Mouse (Mus musculus): ENCODE data around the gene Cdh12.
"Not testable (repeated sequence)": the region's sequence is repeated elsewhere in the genome, so short reads cannot be mapped to it uniquely, and the experiment has no call there.

Cdh12 gene

GRCm38 (mm10) chr15:21110874-21111603 lies 662.0 kb downstream of the Cdh12 start:
- peak in 1 of 2 experiments; percentile 5 for DNase-seq

GRCm38 (mm10) chr15:21114775-21115174 lies 665.7 kb downstream of the Cdh12 start:
- DNase-seq = not testable (repeated sequence)

DNA sequence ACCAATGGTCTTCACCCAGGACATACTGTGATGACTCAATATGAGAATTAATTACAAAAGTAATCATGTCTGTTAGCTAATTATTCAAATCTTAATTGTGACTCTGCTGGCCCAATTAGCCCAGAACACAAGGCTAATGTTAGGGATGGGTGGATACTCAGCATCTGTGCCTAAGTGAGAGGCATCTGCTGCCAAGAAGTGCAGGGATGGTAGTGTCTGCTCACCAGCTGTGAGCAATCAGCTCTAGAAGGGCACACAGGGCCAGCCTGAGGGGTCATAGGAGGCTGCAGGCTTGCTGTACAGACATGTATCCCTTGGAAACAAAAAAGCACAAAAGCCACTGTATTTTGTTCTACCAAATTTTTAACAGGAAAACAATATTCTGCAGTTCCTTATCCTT lies 681.6 kb downstream of the Cdh12 start:
- no peak for DNase-seq

GRCm38 (mm10) chr15:21132999-21133398 lies 683.9 kb downstream of the Cdh12 start:
- no peak for DNase-seq

- no peak for DNase-seq
Observed at GRCm38 (mm10) chr15:21146896-21147295, 697.8 kb downstream of the Cdh12 start.

- DNase-seq = no peak
Observed at GRCm38 (mm10) chr15:21153602-21154001, 704.5 kb downstream of the Cdh12 start.

DNA sequence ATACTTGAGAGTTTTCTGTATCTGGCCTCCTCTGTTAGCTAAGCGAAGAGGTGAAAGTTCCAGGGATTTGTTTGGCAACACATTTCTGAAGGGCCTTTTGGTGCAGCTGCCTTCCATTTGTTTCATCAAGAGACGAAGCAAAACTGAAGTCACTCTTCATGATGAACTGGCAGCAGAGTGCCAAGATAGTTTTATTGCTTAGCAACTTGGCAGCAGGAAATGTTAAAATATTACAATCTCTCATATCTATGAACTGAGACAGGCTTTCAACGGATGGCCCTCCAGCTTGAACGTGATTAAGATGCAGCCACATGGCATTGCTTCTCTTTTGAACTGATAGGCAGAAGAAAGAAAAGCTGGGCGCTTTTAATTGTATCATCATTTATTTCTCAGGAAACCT lies 730.7 kb downstream of the Cdh12 start:
- no peak for DNase-seq

DNA sequence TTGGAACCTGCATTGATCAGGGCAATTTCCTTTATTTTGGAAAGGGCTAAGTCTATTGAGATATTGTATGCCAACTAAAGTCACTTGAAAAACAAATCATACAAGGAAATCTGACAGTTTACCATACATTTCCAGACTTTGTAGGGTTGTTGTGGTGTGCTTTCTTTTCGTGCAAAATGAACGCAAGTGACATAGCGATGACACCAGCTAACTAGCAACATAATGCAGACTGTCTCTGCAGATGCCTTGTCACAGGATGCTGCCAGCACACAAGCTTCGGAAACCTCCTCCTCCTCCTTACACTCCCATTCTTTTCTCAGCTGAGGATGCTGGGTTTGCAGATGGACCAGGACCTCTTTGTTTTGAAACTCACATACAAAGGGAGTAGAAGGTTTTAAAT lies 731.1 kb downstream of the Cdh12 start:
- DNase-seq = no peak

- no peak for DNase-seq
Observed at GRCm38 (mm10) chr15:21185799-21186198, 736.7 kb downstream of the Cdh12 start.

GRCm38 (mm10) chr15:21210089-21210488 lies 761.0 kb downstream of the Cdh12 start:
- DNase-seq = not testable (repeated sequence)

DNA sequence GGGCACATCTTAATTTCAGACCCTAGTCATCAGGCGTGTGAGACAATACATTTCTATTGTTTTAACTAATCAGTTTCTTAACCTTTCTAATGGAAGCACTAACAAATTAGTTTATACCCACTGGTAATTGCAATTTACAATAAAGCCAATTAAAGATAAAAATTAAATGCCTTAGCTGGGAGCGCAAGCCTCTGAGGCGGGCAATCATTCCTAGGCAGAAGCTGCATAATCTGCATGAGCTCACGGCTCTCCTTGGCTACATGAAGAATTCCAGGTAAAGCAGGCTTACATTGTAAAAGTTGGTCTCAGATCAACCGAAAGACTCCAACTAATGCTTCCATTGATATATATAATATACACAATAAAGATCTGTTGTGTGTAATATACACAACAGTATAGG lies 773.9 kb downstream of the Cdh12 start:
- DNase-seq = no peak

GRCm38 (mm10) chr15:21261318-21261717 lies 812.3 kb downstream of the Cdh12 start:
- no peak for DNase-seq

GRCm38 (mm10) chr15:21269856-21270255 lies 820.8 kb downstream of the Cdh12 start:
- no peak for DNase-seq

GRCm38 (mm10) chr15:21297051-21297450 lies 848.0 kb downstream of the Cdh12 start:
- DNase-seq = no peak

- DNase-seq = no peak
Observed at GRCm38 (mm10) chr15:21315457-21315856, 866.4 kb downstream of the Cdh12 start.

GRCm38 (mm10) chr15:21343853-21344252 lies 894.8 kb downstream of the Cdh12 start:
- DNase-seq = no peak

GRCm38 (mm10) chr15:21344323-21344722 lies 895.3 kb downstream of the Cdh12 start:
- no peak for DNase-seq

DNA sequence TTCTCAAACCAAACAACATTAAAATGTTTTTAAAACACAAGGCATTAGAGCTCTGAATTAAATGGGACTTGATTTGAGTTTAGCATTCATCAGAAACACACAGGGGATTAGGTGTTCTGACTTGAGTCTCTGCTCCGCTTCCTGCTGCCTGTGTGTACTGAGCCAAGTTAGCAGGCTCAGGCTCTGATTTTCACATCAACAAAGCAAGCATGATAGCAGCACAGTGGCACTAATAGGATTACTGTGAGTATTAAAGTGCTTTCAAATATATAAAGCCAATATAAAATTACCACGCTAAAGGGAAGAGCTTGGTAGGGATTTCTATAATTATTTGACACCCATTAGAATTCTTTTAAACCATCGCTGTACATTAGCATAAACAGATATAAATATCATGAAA lies 895.7 kb downstream of the Cdh12 start:
- no peak for DNase-seq

GRCm38 (mm10) chr15:21355356-21356101 lies 906.5 kb downstream of the Cdh12 start:
- no peak for DNase-seq

GRCm38 (mm10) chr15:21366366-21366765 lies 917.3 kb downstream of the Cdh12 start:
- no peak for DNase-seq

DNA sequence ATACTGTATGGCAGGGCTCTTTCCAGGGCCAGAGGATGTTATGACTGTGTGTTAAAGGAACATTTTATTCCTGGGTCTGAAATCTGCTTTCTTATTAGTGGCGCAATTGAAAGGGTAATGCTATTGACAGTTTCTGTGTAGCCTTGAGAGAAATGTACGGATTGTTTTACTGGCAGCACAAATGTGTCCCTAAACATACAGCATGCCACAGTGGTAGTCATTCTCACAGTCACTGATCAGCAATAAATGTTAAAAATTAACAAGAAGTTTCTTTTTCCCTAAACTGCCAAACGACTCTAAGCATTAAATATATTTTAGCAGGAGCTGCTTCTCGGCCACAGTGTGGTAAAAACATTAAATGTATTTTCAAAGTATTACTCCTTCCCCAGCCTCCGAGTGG lies 926.4 kb downstream of the Cdh12 start:
- DNase-seq = no peak

- DNase-seq = no peak
Observed at GRCm38 (mm10) chr15:21375871-21376270, 926.8 kb downstream of the Cdh12 start.

DNA sequence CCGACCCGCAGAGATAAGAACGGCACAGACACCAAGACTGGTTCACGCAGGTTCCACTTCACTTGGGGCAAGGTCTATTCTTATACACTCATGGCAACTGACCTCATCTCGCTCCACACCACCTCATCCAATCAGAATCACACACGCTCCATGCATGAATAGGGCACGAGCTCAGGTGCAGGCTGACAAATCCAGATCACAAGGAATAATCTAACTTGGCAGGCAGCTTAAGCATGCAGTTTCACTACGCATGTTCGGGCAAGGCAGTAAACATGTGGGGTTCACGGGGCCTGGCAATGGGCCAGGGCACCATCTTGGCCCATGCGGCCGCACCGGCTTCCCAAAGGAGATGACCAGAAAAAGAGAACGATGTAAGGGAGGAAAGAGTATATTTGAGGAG lies 942.4 kb downstream of the Cdh12 start:
- DNase-seq = peak in 1 of 2 experiments; percentile 5

GRCm38 (mm10) chr15:21393080-21393479 lies 944.0 kb downstream of the Cdh12 start:
- no peak for DNase-seq

Data from cerebellum, adult 18-20 months (tissue).